Comparison of ENCODE assay signal across 7 mouse cellular contexts in the genomic region with DNA sequence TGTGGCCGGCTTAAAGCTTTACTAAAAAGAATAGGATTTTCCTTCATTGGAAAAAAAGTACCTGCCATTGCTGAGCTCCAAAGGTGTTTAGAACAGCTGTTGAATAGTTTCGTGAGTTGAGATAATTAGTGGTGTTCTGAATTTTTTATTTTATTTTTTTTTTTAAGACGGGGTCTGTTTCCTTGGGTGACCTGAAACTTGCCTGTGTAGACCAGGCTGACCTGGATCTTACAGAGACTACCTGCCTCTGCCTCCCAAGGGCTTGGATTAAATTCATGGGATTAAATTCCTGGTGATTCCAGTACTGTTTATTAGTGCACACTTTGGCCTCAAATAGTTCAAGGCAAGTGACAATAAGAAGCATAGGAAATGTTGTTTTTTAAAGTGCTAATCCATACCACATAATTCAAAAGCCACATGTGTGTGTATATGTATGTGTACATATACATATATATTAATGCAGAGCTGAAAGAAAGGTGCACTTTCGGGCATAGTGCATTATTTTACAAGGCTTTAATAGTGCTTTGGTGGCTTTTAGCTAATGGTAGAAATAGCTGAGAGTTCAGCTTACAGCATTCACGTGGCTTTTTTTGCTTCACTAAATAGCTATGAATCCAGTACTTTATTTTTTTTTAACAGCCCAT. TPM values are rescaled to one million over a fixed set of nuclear protein-coding genes. Genes with fewer than 3 reads are reported as not detected.
DNase-seq lines count a peak whose midpoint lies in the region; ATAC-seq and TF ChIP-seq lines count a peak whose summit lies in the region.

No protein-coding gene starts in this region.

- peak overlapping the region; percentile 97 for H3K9ac ChIP-seq in lung, postnatal 0 days (replicated peaks; ENCODE audit: low read depth)
- H3K9ac ChIP-seq in forebrain, embryonic 13.5 days: peak overlapping the region; percentile 98
- H3K9ac ChIP-seq in limb, embryonic 14.5 days (ENCODE audit: low read depth, low read length, severe bottlenecking): peak overlapping the region; percentile 100
- H3K9ac ChIP-seq in stomach, embryonic 15.5 days: peak overlapping the region; percentile 98; the same call in 1 of the 2 replicates

- H3K4me3 ChIP-seq in lung, postnatal 0 days (ENCODE audit: low read depth, low read length): peak overlapping the region; percentile 94
- H3K4me3 ChIP-seq in forebrain, embryonic 13.5 days: peak overlapping the region; percentile 82
- H3K4me3 ChIP-seq in limb, embryonic 14.5 days (replicated peaks; ENCODE audit: low read length): peak overlapping the region; percentile 96
- peak overlapping the region; percentile 82 for H3K4me3 ChIP-seq in stomach, embryonic 15.5 days (replicated peaks)

- no peak for ATAC-seq in lung, postnatal 0 days
- ATAC-seq in forebrain, embryonic 13.5 days: no peak
- no peak for ATAC-seq in limb, embryonic 14.5 days (ENCODE audit: low FRiP score, low read depth)
- no peak for ATAC-seq in stomach, embryonic 15.5 days (ENCODE audit: insufficient read depth, low FRiP score, low read depth)
- no peak for ATAC-seq in granulocyte monocyte progenitor cell, adult 5-6 weeks (replicated peaks; ENCODE audit: poor library complexity, severe bottlenecking)

- peak overlapping the region; percentile 94 for H3K4me2 ChIP-seq in lung, postnatal 0 days (replicated peaks; ENCODE audit: low read depth, low read length)
- peak overlapping the region; percentile 82 for H3K4me2 ChIP-seq in forebrain, embryonic 13.5 days
- peak overlapping the region; percentile 78 for H3K4me2 ChIP-seq in limb, embryonic 14.5 days (replicated peaks; ENCODE audit: low read depth, low read length, severe bottlenecking)
- peak overlapping the region; percentile 85 for H3K4me2 ChIP-seq in stomach, embryonic 15.5 days

- H3K9me3 ChIP-seq in lung, postnatal 0 days (ENCODE audit: low read length): no peaks in the 10 kb centered on the region
- no peaks in the 10 kb centered on the region for H3K9me3 ChIP-seq in forebrain, embryonic 13.5 days (replicated peaks)
- H3K9me3 ChIP-seq in limb, embryonic 14.5 days (ENCODE audit: control insufficient read depth, low read length): no peaks in the 10 kb centered on the region
- H3K9me3 ChIP-seq in stomach, embryonic 15.5 days: no peaks in the 10 kb centered on the region

- no peaks in the 10 kb centered on the region for H3K36me3 ChIP-seq in lung, postnatal 0 days (ENCODE audit: insufficient read depth, low read length)
- no peaks in the 10 kb centered on the region for H3K36me3 ChIP-seq in forebrain, embryonic 13.5 days (ENCODE audit: poor library complexity, severe bottlenecking)
- H3K36me3 ChIP-seq in limb, embryonic 14.5 days (ENCODE audit: control insufficient read depth, insufficient read depth, low read length): 0 out of 2 replicates have a peak, but pooled peaks cover 9% of the 10 kb centered on the region
- no peaks in the 10 kb centered on the region for H3K36me3 ChIP-seq in stomach, embryonic 15.5 days

- 0 out of 2 replicates have a peak, but pooled peaks have one; percentile 11 for TF ChIP-seq POLR2A in limb, embryonic 14.5 days (IDR thresholded peaks at IDR 0.05; ENCODE audit: borderline replicate concordance, extremely low read depth, insufficient read depth, insufficient read length)

- DNase-seq in lung, postnatal 0 days (ENCODE audit: low spot score): peak; percentile 15
- no peak for DNase-seq in lung, postnatal 10 days
- peak; percentile 45 for DNase-seq in limb, embryonic 14.5 days (ENCODE audit: low spot score)
- DNase-seq in adrenal gland, postnatal 25 days: no peak

- H3K4me1 ChIP-seq in lung, postnatal 0 days (ENCODE audit: insufficient read depth, low read depth, low read length): peaks cover 11% of the 10 kb centered on the region
- H3K4me1 ChIP-seq in forebrain, embryonic 13.5 days: peaks cover 38% of the 10 kb centered on the region
- peaks cover 25% of the 10 kb centered on the region for H3K4me1 ChIP-seq in limb, embryonic 14.5 days (ENCODE audit: control insufficient read depth, insufficient read depth, low read length)
- H3K4me1 ChIP-seq in stomach, embryonic 15.5 days: peaks cover 20% of the 10 kb centered on the region

- H3K27me3 ChIP-seq in lung, postnatal 0 days (replicated peaks; ENCODE audit: insufficient read depth, low read length): no peaks in the 10 kb centered on the region
- no peaks in the 10 kb centered on the region for H3K27me3 ChIP-seq in forebrain, embryonic 13.5 days
- H3K27me3 ChIP-seq in limb, embryonic 14.5 days (ENCODE audit: control insufficient read depth, insufficient read depth, low read length): no peaks in the 10 kb centered on the region
- H3K27me3 ChIP-seq in stomach, embryonic 15.5 days (replicated peaks): no peaks in the 10 kb centered on the region

- no peak for TF ChIP-seq EP300 in lung, postnatal 0 days (IDR thresholded peaks at IDR 0.05)

- no peak for TF ChIP-seq CTCF in lung, postnatal 0 days (IDR thresholded peaks at IDR 0.05)

- peak overlapping the region; percentile 97 for H3K27ac ChIP-seq in lung, postnatal 0 days (ENCODE audit: low read length)
- peak overlapping the region; percentile 95 for H3K27ac ChIP-seq in forebrain, embryonic 13.5 days
- peak overlapping the region; percentile 100 for H3K27ac ChIP-seq in limb, embryonic 14.5 days (replicated peaks; ENCODE audit: low read depth, low read length)
- peak overlapping the region; percentile 99 for H3K27ac ChIP-seq in stomach, embryonic 15.5 days

- WGBS in lung, postnatal 0 days: 6% methylated on average over 5 of the region's 5 CpGs
- WGBS in forebrain, embryonic 13.5 days: 13% methylated on average over 5 of the region's 5 CpGs
- WGBS in limb, embryonic 14.5 days: 4% methylated on average over 5 of the region's 5 CpGs
- 6% methylated on average over 5 of the region's 5 CpGs for WGBS in stomach, embryonic 15.5 days

RNA-seq across cellular contexts. Expression of a gene that starts 2.6 kb away (rescaled TPM):
- polyA plus RNA-seq in lung, postnatal 0 days (2015; fragmentation: Nextera tagmentation; extraction: Ambion mirVana): 26.1 and 27.2 TPM in 2 replicates
- polyA plus RNA-seq in forebrain, embryonic 13.5 days (2015; fragmentation: Nextera tagmentation; extraction: Ambion mirVana): 49.7 and 53.6 TPM in 2 replicates
- polyA plus RNA-seq in limb, embryonic 14.5 days (2012; rRNA removed): 80.2 and 102 TPM in 2 replicates
- polyA plus RNA-seq in limb, embryonic 14.5 days (2014; fragmentation: Nextera tagmentation; extraction: Ambion mirVana): 68.8 and 75.5 TPM in 2 replicates
- polyA plus RNA-seq in stomach, embryonic 15.5 days (2015; fragmentation: Nextera tagmentation; extraction: Ambion mirVana): 51.3 and 60.1 TPM in 2 replicates
- total RNA-seq in granulocyte monocyte progenitor cell, adult 5-6 weeks (2014; fragmentation: Nextera tagmentation): 32.4 and 32.9 TPM in 2 replicates
- total RNA-seq in granulocyte monocyte progenitor cell, adult 5-6 weeks (2017): 4.6 and 5.0 TPM in 2 replicates
- total RNA-seq in adrenal gland, postnatal 25 days (2021): 32.9 and 38.5 TPM in 2 replicates

RNA-seq across cellular contexts. Expression of a gene that starts 49.1 kb away (rescaled TPM):
- 24.2 and 25.8 TPM in 2 replicates for polyA plus RNA-seq in lung, postnatal 0 days (2015; fragmentation: Nextera tagmentation; extraction: Ambion mirVana)
- polyA plus RNA-seq in forebrain, embryonic 13.5 days (2015; fragmentation: Nextera tagmentation; extraction: Ambion mirVana): 41.7 and 42.0 TPM in 2 replicates
- 20.0 and 24.4 TPM in 2 replicates for polyA plus RNA-seq in limb, embryonic 14.5 days (2012; rRNA removed)
- 32.9 and 37.1 TPM in 2 replicates for polyA plus RNA-seq in limb, embryonic 14.5 days (2014; fragmentation: Nextera tagmentation; extraction: Ambion mirVana)
- 33.6 and 34.1 TPM in 2 replicates for polyA plus RNA-seq in stomach, embryonic 15.5 days (2015; fragmentation: Nextera tagmentation; extraction: Ambion mirVana)
- total RNA-seq in granulocyte monocyte progenitor cell, adult 5-6 weeks (2014; fragmentation: Nextera tagmentation): 28.1 and 37.4 TPM in 2 replicates
- 41.3 and 52.6 TPM in 2 replicates for total RNA-seq in granulocyte monocyte progenitor cell, adult 5-6 weeks (2017)
- total RNA-seq in adrenal gland, postnatal 25 days (2021): 37.6 and 40.0 TPM in 2 replicates

Comparison
In these comparisons a context has a peak if more than half of its experiments do, and no peak if none do; other contexts are left out.
1. DNase-seq: peak in lung, postnatal 0 days (single experiment) and limb, embryonic 14.5 days (single experiment); none in lung, postnatal 10 days (single experiment) and adrenal gland, postnatal 25 days (single experiment).
2. Peak in every context shown above with its lines, with median percentiles within 50 percentile points of each other: H3K27ac ChIP-seq, H3K4me2 ChIP-seq, H3K4me3 ChIP-seq and H3K9ac ChIP-seq.